Mouse (Mus musculus): ENCODE results near the gene Aff4. TPM values are rescaled to one million over a fixed set of nuclear protein-coding genes. Genes with fewer than 3 reads are reported as not detected.

Gene Aff4
- polyA plus RNA-seq, 1 experiment from 2014 or later = 16.8 TPM

DNA sequence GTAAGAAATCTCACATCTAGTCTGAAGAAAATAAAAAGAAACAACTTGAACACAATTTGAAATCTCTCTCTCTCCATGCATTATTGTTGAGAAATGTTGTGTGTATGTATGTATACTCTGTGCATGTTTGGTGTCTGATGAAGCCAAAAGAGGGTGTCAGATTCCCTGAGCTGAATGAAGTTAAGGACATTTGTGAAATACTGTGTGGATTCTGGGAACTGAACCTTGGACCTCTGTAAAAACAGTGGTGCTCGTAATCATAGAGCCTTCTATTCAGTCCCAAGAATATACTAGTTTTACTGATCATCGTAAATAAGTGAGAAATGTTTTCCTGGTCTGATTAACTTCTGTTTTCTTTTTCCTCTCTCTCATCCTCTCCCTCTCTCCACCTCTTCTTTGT is 16.4 kb downstream of the Aff4 start:
- no peaks in the 10 kb centered on the region for H3K27me3 ChIP-seq (ENCODE audit: insufficient read depth, low read length)
- no peak overlapping the region for H3K27ac ChIP-seq (ENCODE audit: low read length)
- H3K4me2 ChIP-seq (replicated peaks; ENCODE audit: low read depth, low read length) = no peak overlapping the region
- peaks cover 16% of the 10 kb centered on the region; the same call in 1 of the 2 replicates for H3K36me3 ChIP-seq (ENCODE audit: insufficient read depth, low read length)
- H3K4me1 ChIP-seq (ENCODE audit: insufficient read depth, low read length) = no peaks in the 10 kb centered on the region
- 68% methylated on average over 2 of the region's 2 CpGs for WGBS
- no peak for ATAC-seq (ENCODE audit: low FRiP score, low TSS enrichment)
- no peaks in the 10 kb centered on the region for H3K9me3 ChIP-seq (ENCODE audit: low read length)
- no peak overlapping the region for H3K9ac ChIP-seq (replicated peaks; ENCODE audit: low read length)
- H3K4me3 ChIP-seq (ENCODE audit: low read length) = no peak overlapping the region

DNA sequence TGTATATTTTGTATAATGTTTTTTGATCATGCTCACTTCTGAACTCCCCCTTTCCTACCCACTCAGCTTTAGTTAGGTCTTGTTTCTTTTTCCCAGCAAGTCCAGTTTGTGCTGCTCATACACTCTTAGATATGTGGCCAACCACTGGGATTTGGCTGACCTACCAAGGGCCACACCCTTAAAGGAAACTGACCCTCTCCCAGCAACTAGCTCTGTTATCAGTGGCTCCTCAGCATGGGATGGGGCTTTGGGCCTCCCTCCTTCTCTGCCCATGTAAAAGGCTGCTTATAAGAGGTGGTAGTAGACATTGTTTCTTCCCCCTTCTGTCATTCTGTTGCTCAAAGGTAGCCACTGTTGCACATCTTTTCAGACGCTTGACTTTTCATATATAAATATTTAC is 28.3 kb downstream of the Aff4 start:
- H3K4me2 ChIP-seq (replicated peaks; ENCODE audit: low read depth, low read length) = no peak overlapping the region
- 89% methylated on average over 1 of the region's 1 CpGs for WGBS
- H3K4me1 ChIP-seq (ENCODE audit: insufficient read depth, low read length) = no peaks in the 10 kb centered on the region
- ATAC-seq (ENCODE audit: low FRiP score, low TSS enrichment) = no peak
- no peaks in the 10 kb centered on the region for H3K9me3 ChIP-seq (ENCODE audit: low read length)
- peaks cover 17% of the 10 kb centered on the region for H3K36me3 ChIP-seq (ENCODE audit: insufficient read depth, low read length)
- H3K27me3 ChIP-seq (ENCODE audit: insufficient read depth, low read length) = no peaks in the 10 kb centered on the region
- no peak overlapping the region for H3K9ac ChIP-seq (replicated peaks; ENCODE audit: low read length)
- no peak overlapping the region for H3K27ac ChIP-seq (ENCODE audit: low read length)
- H3K4me3 ChIP-seq (ENCODE audit: low read length) = no peak overlapping the region

GRCm38 (mm10) chr11:53383758-53384428 is 33.3 kb downstream of the Aff4 start:
- Histone ChIP-seq H3K9ac (replicated peaks; ENCODE audit: low read length) (no peak overlapping the region), H3K9me3 (ENCODE audit: low read length) (no peaks in the 10 kb centered on the region), H3K4me3 (ENCODE audit: low read length) (no peak overlapping the region), H3K27ac (ENCODE audit: low read length) (no peak overlapping the region), H3K4me2 (replicated peaks; ENCODE audit: low read depth, low read length) (no peak overlapping the region), H3K27me3 (ENCODE audit: insufficient read depth, low read length) (no peaks in the 10 kb centered on the region), H3K4me1 (ENCODE audit: insufficient read depth, low read length) (no peaks in the 10 kb centered on the region), H3K36me3 (ENCODE audit: insufficient read depth, low read length) (peaks cover 17% of the 10 kb centered on the region)
- no peak for ATAC-seq (ENCODE audit: low FRiP score, low TSS enrichment)
- WGBS = 88% methylated on average over 2 of the region's 2 CpGs

GRCm38 (mm10) chr11:53393856-53394255 is 43.2 kb downstream of the Aff4 start:
- no peaks in the 10 kb centered on the region for H3K27me3 ChIP-seq (ENCODE audit: insufficient read depth, low read length)
- no peaks in the 10 kb centered on the region for H3K4me1 ChIP-seq (ENCODE audit: insufficient read depth, low read length)
- no peak overlapping the region for H3K4me2 ChIP-seq (replicated peaks; ENCODE audit: low read depth, low read length)
- WGBS = 78% methylated on average over 1 of the region's 1 CpGs
- no peak overlapping the region for H3K4me3 ChIP-seq (ENCODE audit: low read length)
- peaks cover 37% of the 10 kb centered on the region for H3K36me3 ChIP-seq (ENCODE audit: insufficient read depth, low read length)
- H3K9me3 ChIP-seq (ENCODE audit: low read length) = no peaks in the 10 kb centered on the region
- no peak overlapping the region for H3K27ac ChIP-seq (ENCODE audit: low read length)
- H3K9ac ChIP-seq (replicated peaks; ENCODE audit: low read length) = no peak overlapping the region
- no peak for ATAC-seq (ENCODE audit: low FRiP score, low TSS enrichment)

- no peaks in the 10 kb centered on the region for H3K9me3 ChIP-seq (ENCODE audit: low read length)
- H3K4me3 ChIP-seq (ENCODE audit: low read length) = no peak overlapping the region
- H3K27me3 ChIP-seq (ENCODE audit: insufficient read depth, low read length) = no peaks in the 10 kb centered on the region
- no peak for ATAC-seq (ENCODE audit: low FRiP score, low TSS enrichment)
- H3K4me2 ChIP-seq (replicated peaks; ENCODE audit: low read depth, low read length) = no peak overlapping the region
- no peak overlapping the region for H3K9ac ChIP-seq (replicated peaks; ENCODE audit: low read length)
- WGBS = 95% methylated on average over 1 of the region's 1 CpGs
- H3K4me1 ChIP-seq (ENCODE audit: insufficient read depth, low read length) = no peaks in the 10 kb centered on the region
- H3K36me3 ChIP-seq (ENCODE audit: insufficient read depth, low read length) = peaks cover 67% of the 10 kb centered on the region
- H3K27ac ChIP-seq (ENCODE audit: low read length) = no peak overlapping the region
Observed at GRCm38 (mm10) chr11:53403638-53404037, 53.0 kb downstream of the Aff4 start.

DNA sequence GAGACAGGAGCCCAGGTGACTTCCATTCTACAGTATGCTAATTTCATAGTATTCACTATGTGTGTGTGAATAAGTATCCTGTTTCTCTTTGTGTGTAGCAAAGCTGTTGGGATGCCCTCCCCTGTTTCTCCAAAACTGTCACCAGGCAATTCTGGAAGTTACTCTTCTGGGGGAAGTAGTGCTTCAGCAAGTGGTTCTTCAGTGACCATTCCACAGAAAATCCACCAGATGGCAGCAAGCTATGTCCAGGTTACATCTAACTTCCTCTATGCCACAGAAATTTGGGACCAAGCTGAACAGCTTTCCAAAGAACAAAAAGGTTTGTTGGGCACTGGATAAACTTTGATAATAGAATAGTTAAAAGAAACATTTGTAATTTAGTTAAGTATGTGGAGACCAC is 61.1 kb downstream of the Aff4 start:
- ATAC-seq (ENCODE audit: low FRiP score, low TSS enrichment) = no peak
- Histone ChIP-seq H3K4me3 (ENCODE audit: low read length) (no peak overlapping the region), H3K27ac (ENCODE audit: low read length) (no peak overlapping the region), H3K4me1 (ENCODE audit: insufficient read depth, low read length) (no peaks in the 10 kb centered on the region), H3K36me3 (ENCODE audit: insufficient read depth, low read length) (peaks cover 66% of the 10 kb centered on the region), H3K9ac (replicated peaks; ENCODE audit: low read length) (no peak overlapping the region), H3K9me3 (ENCODE audit: low read length) (no peaks in the 10 kb centered on the region), H3K27me3 (ENCODE audit: insufficient read depth, low read length) (no peaks in the 10 kb centered on the region), H3K4me2 (replicated peaks; ENCODE audit: low read depth, low read length) (no peak overlapping the region)

GRCm38 (mm10) chr11:53413871-53414270 is 63.2 kb downstream of the Aff4 start:
- ATAC-seq (ENCODE audit: low FRiP score, low TSS enrichment) = no peak
- WGBS = 96% methylated on average over 4 of the region's 4 CpGs

GRCm38 (mm10) chr11:53418048-53418447 is 67.4 kb downstream of the Aff4 start:
- Histone ChIP-seq H3K9me3 (ENCODE audit: low read length) (no peaks in the 10 kb centered on the region), H3K27me3 (ENCODE audit: insufficient read depth, low read length) (no peaks in the 10 kb centered on the region), H3K27ac (ENCODE audit: low read length) (no peak overlapping the region), H3K9ac (replicated peaks; ENCODE audit: low read length) (no peak overlapping the region), H3K4me3 (ENCODE audit: low read length) (no peak overlapping the region), H3K4me2 (replicated peaks; ENCODE audit: low read depth, low read length) (no peak overlapping the region), H3K36me3 (ENCODE audit: insufficient read depth, low read length) (peaks cover 48% of the 10 kb centered on the region), H3K4me1 (ENCODE audit: insufficient read depth, low read length) (no peaks in the 10 kb centered on the region)
- ATAC-seq (ENCODE audit: low FRiP score, low TSS enrichment) = no peak

More at GRCm38 (mm10) chr11:53413871-53414270, 63.2 kb downstream of the Aff4 start:
- Histone ChIP-seq H3K27me3 (ENCODE audit: insufficient read depth, low read length) (no peaks in the 10 kb centered on the region), H3K27ac (ENCODE audit: low read length) (no peak overlapping the region), H3K4me2 (replicated peaks; ENCODE audit: low read depth, low read length) (no peak overlapping the region), H3K9me3 (ENCODE audit: low read length) (no peaks in the 10 kb centered on the region), H3K36me3 (ENCODE audit: insufficient read depth, low read length) (peaks cover 66% of the 10 kb centered on the region), H3K4me1 (ENCODE audit: insufficient read depth, low read length) (no peaks in the 10 kb centered on the region), H3K9ac (replicated peaks; ENCODE audit: low read length) (no peak overlapping the region), H3K4me3 (ENCODE audit: low read length) (no peak overlapping the region)

DNA sequence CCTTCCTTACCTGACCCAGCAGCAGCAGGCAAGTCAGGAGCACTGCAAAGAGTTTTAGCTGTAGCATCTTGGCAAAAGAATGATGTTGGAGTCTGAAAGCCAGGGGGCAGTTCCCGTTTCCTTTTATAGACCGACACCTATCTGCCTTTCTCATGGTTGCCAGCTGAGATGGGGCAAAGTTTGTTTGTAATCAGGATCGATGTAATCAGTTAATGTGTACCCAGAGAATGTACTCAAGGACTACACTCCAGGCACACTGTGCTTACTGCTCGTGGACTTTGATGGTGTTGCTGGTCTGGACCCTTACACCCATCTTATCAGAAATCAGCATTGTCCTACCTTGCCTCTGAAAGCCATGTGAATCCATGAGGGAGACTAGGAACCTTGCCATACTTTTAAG is 72.4 kb downstream of the Aff4 start, which contains the start of gene Leap2:
Leap2 (minus strand) TSS at position 135 of the 400 bp plus-strand sequence.
- Histone ChIP-seq H3K27me3 (ENCODE audit: insufficient read depth, low read length) (no peaks in the 10 kb centered on the region), H3K4me2 (replicated peaks; ENCODE audit: low read depth, low read length) (no peak within 1 kb of the TSS), H3K9ac (replicated peaks; ENCODE audit: low read length) (no peak within 1 kb of the TSS), H3K4me3 (ENCODE audit: low read length) (no peak within 1 kb of the TSS), H3K4me1 (ENCODE audit: insufficient read depth, low read length) (no peaks in the 10 kb centered on the region), H3K27ac (ENCODE audit: low read length) (no peak within 1 kb of the TSS), H3K9me3 (ENCODE audit: low read length) (no peaks in the 10 kb centered on the region), H3K36me3 (ENCODE audit: insufficient read depth, low read length) (peaks cover 14% of the 10 kb centered on the region)
- no peak for ATAC-seq (ENCODE audit: low FRiP score, low TSS enrichment)
- WGBS = 83% methylated on average over 4 of the region's 4 CpGs

DNA sequence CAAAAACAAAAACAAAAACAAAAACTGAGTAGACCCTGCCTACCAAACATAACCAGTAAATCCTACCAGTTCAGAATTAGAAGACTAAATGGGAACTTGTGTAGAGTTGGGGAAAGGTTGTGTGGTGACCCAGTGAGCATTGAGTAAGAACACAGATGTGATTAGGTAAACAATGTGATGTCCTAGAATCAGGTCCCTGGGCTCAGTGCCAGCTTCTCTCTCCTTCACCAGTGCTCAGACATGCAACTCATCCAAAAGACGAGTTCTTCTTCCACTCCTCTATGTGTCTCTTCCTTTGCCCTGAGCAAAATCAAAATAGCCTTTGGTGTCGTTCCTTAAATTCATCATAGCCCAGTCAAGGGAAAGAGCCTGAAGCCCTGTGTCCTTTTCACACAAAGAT is 74.2 kb downstream of the Aff4 start:
- no peaks in the 10 kb centered on the region for H3K9me3 ChIP-seq (ENCODE audit: low read length)
- no peak overlapping the region for H3K9ac ChIP-seq (replicated peaks; ENCODE audit: low read length)
- H3K4me3 ChIP-seq (ENCODE audit: low read length) = no peak overlapping the region
- no peak overlapping the region for H3K4me2 ChIP-seq (replicated peaks; ENCODE audit: low read depth, low read length)
- H3K27me3 ChIP-seq (ENCODE audit: insufficient read depth, low read length) = no peaks in the 10 kb centered on the region
- peaks cover 11% of the 10 kb centered on the region; the same call in 1 of the 2 replicates for H3K36me3 ChIP-seq (ENCODE audit: insufficient read depth, low read length)
- H3K27ac ChIP-seq (ENCODE audit: low read length) = no peak overlapping the region
- no peak for ATAC-seq (ENCODE audit: low FRiP score, low TSS enrichment)
- peaks cover 7% of the 10 kb centered on the region for H3K4me1 ChIP-seq (ENCODE audit: insufficient read depth, low read length)
- 67% methylated on average over 2 of the region's 2 CpGs for WGBS

All from kidney, embryonic 16.5 days (tissue).